Mouse (Mus musculus): ENCODE data around the gene Tceanc. TPM values are rescaled to one million over a fixed set of nuclear protein-coding genes. Genes with fewer than 3 reads are reported as not detected.

Gene Tceanc
- polyA plus RNA-seq, 1 experiment from 2014 or later, result 6.3 TPM

GRCm38 (mm10) chrX:166509761-166510738, 8.3 kb downstream of the Tceanc start:
- 14% methylated on average over 64 of the region's 65 CpGs for WGBS
- Histone ChIP-seq H3K9ac (ENCODE audit: low read length) (peak overlapping the region; percentile 80), H3K27ac (ENCODE audit: low read length) (peak overlapping the region; percentile 96), H3K27me3 (ENCODE audit: control insufficient read depth, insufficient read depth, low read length) (no peaks in the 10 kb centered on the region), H3K36me3 (ENCODE audit: control insufficient read depth, insufficient read depth) (no peaks in the 10 kb centered on the region), H3K4me1 (ENCODE audit: control insufficient read depth, insufficient read depth, low read length) (no peaks in the 10 kb centered on the region), H3K4me2 (ENCODE audit: low read depth, low read length) (peak overlapping the region; percentile 60), H3K9me3 (replicated peaks; ENCODE audit: control insufficient read depth, low read length) (no peaks in the 10 kb centered on the region), H3K4me3 (ENCODE audit: low read length) (peak overlapping the region; percentile 58)
- ATAC-seq (replicated peaks; ENCODE audit: extremely low read depth, insufficient read depth, low FRiP score), result peak; percentile 97

- WGBS, result 31% methylated on average over 2 of the region's 2 CpGs
- no peak overlapping the region for H3K27ac ChIP-seq (ENCODE audit: low read length)
- no peaks in the 10 kb centered on the region for H3K36me3 ChIP-seq (ENCODE audit: control insufficient read depth, insufficient read depth)
- no peaks in the 10 kb centered on the region for H3K4me1 ChIP-seq (ENCODE audit: control insufficient read depth, insufficient read depth, low read length)
- ATAC-seq (replicated peaks; ENCODE audit: extremely low read depth, insufficient read depth, low FRiP score), result peak; percentile 18; the same call in 1 of the 2 replicates
- no peak overlapping the region for H3K9ac ChIP-seq (ENCODE audit: low read length)
- H3K9me3 ChIP-seq (replicated peaks; ENCODE audit: control insufficient read depth, low read length), result no peaks in the 10 kb centered on the region
- H3K27me3 ChIP-seq (ENCODE audit: control insufficient read depth, insufficient read depth, low read length), result no peaks in the 10 kb centered on the region; the same call in 1 of the 2 replicates
- H3K4me2 ChIP-seq (ENCODE audit: low read depth, low read length), result no peak overlapping the region
- H3K4me3 ChIP-seq (ENCODE audit: low read length), result no peak overlapping the region
Observed at GRCm38 (mm10) chrX:166504421-166504820, 13.9 kb downstream of the Tceanc start.

DNA sequence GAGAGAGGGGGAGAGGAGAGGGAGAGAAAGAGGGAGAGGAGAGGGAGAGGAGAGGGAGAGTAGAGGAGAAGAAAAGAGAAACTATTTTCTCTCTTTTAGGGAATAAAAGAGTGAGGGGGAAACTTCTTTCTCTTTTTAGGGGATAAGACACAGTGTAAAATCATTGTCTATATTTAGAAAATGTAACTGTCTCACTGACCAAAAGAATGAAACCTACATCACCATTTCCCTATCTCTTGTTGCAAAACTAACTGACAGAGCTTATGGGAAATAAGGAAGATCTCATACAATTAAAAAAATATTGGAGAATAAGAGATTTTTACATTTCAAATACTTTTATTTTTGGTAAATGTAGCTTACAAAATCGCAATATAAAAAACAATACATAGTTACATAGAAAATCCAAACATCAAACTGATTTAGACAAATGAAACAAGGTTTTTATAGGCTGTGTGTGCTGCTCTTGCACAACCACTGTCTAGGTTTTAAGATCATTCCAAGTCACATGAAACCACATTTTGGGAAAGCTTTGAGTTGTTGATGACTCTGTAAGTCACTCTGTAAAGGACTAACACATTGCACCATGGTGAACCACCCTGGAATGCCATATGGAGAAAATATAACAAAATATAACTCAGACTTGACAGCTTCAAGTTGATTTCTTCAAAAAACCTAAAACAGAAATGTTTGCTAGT, 18.7 kb downstream of the Tceanc start:
- H3K4me1 ChIP-seq (ENCODE audit: control insufficient read depth, insufficient read depth, low read length), result no peaks in the 10 kb centered on the region
- H3K36me3 ChIP-seq (ENCODE audit: control insufficient read depth, insufficient read depth), result no peaks in the 10 kb centered on the region
- H3K4me3 ChIP-seq (ENCODE audit: low read length), result no peak overlapping the region
- ATAC-seq (replicated peaks; ENCODE audit: extremely low read depth, insufficient read depth, low FRiP score), result no peak
- H3K4me2 ChIP-seq (ENCODE audit: low read depth, low read length), result no peak overlapping the region
- no peaks in the 10 kb centered on the region; the same call in 1 of the 2 replicates for H3K27me3 ChIP-seq (ENCODE audit: control insufficient read depth, insufficient read depth, low read length)
- H3K27ac ChIP-seq (ENCODE audit: low read length), result no peak overlapping the region
- H3K9ac ChIP-seq (ENCODE audit: low read length), result no peak overlapping the region
- 75% methylated on average over 1 of the region's 1 CpGs for WGBS
- H3K9me3 ChIP-seq (replicated peaks; ENCODE audit: control insufficient read depth, low read length), result no peaks in the 10 kb centered on the region

DNA sequence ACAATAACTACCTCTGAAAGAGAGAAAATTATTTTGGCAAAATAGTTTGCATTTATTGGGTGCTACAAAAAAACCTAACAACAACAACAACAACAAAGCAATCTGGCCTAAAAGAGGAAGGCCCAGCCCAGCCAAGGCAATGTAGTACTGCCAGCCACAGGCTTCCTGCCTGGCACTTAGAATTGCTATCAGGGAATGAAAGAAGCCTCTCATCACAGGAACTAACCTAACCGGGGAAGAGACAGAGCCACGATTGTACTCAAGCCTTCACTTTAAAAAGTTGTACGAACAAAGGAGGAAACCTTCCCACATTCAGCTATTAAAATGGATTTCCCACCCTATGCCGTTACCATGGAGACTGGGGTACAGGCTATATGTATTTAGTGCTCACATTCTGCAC, 20.6 kb downstream of the Tceanc start:
- Histone ChIP-seq H3K9ac (ENCODE audit: low read length) (no peak overlapping the region), H3K27me3 (ENCODE audit: control insufficient read depth, insufficient read depth, low read length) (no peaks in the 10 kb centered on the region; the same call in 1 of the 2 replicates), H3K36me3 (ENCODE audit: control insufficient read depth, insufficient read depth) (no peaks in the 10 kb centered on the region), H3K4me1 (ENCODE audit: control insufficient read depth, insufficient read depth, low read length) (no peaks in the 10 kb centered on the region), H3K4me2 (ENCODE audit: low read depth, low read length) (no peak overlapping the region), H3K27ac (ENCODE audit: low read length) (no peak overlapping the region), H3K4me3 (ENCODE audit: low read length) (no peak overlapping the region), H3K9me3 (replicated peaks; ENCODE audit: control insufficient read depth, low read length) (no peaks in the 10 kb centered on the region)
- 61% methylated on average over 4 of the region's 4 CpGs for WGBS
- no peak for ATAC-seq (replicated peaks; ENCODE audit: extremely low read depth, insufficient read depth, low FRiP score)

GRCm38 (mm10) chrX:166495052-166495451, 23.3 kb downstream of the Tceanc start:
- WGBS, result 89% methylated on average over 2 of the region's 2 CpGs
- Histone ChIP-seq H3K27ac (ENCODE audit: low read length) (no peak overlapping the region), H3K4me3 (ENCODE audit: low read length) (no peak overlapping the region), H3K9ac (ENCODE audit: low read length) (no peak overlapping the region), H3K4me2 (ENCODE audit: low read depth, low read length) (no peak overlapping the region), H3K36me3 (ENCODE audit: control insufficient read depth, insufficient read depth) (no peaks in the 10 kb centered on the region), H3K9me3 (replicated peaks; ENCODE audit: control insufficient read depth, low read length) (no peaks in the 10 kb centered on the region), H3K4me1 (ENCODE audit: control insufficient read depth, insufficient read depth, low read length) (no peaks in the 10 kb centered on the region), H3K27me3 (ENCODE audit: control insufficient read depth, insufficient read depth, low read length) (no peaks in the 10 kb centered on the region)
- no peak for ATAC-seq (replicated peaks; ENCODE audit: extremely low read depth, insufficient read depth, low FRiP score)

- H3K4me2 ChIP-seq (ENCODE audit: low read depth, low read length), result peak within 1 kb of the TSS; percentile 73
- H3K4me1 ChIP-seq (ENCODE audit: control insufficient read depth, insufficient read depth, low read length), result no peaks in the 10 kb centered on the region
- 15% methylated on average over 41 of the region's 41 CpGs for WGBS
- peak; percentile 98 for ATAC-seq (replicated peaks; ENCODE audit: extremely low read depth, insufficient read depth, low FRiP score)
- H3K36me3 ChIP-seq (ENCODE audit: control insufficient read depth, insufficient read depth), result 0 out of 2 replicates have a peak, but pooled peaks cover 3% of the 10 kb centered on the region
- no peaks in the 10 kb centered on the region for H3K27me3 ChIP-seq (ENCODE audit: control insufficient read depth, insufficient read depth, low read length)
- H3K27ac ChIP-seq (ENCODE audit: low read length), result peak within 1 kb of the TSS; percentile 69
- peak within 1 kb of the TSS; percentile 63 for H3K4me3 ChIP-seq (ENCODE audit: low read length)
- H3K9me3 ChIP-seq (replicated peaks; ENCODE audit: control insufficient read depth, low read length), result no peaks in the 10 kb centered on the region
- peak within 1 kb of the TSS; percentile 73 for H3K9ac ChIP-seq (ENCODE audit: low read length)
Observed at GRCm38 (mm10) chrX:166479365-166479983, 38.9 kb downstream of the Tceanc start, which contains the start of gene Rab9. Gene Rab9, minus strand, starts transcription at chrX:166479867.

DNA sequence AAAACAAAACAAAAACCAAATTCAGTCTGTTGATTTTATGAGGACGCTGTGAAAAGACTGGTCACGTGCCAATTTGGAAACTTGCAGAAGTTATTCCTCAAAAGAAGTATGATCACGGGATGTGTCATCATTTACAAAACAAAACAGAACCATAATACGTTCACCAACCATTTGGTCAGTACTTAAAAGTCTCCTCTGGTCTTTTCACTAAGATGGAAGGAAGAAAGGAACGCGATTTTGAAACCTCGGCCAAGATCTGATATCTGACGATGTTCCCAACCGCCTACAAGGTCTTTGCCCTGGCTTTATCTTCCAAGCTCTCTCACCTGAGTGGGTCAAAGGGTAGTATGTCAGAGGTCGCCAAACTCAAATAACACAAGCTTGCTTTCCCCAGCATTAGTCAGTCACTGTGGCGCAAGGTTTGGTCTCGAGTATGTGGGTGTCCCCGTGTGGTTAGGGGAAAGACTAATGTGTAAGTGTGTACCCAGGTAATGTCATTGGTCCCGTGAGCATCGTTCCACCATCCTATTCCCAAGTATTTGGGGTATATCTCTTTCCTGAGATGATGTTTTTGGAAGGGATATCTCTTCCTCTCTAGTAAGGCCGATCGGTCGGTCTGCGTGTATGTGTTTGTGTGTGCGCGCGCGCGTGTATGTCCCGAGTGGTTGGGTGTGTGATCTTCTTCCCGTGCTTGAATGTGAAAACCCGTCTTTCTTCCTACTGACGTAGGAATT, 39.6 kb downstream of the Tceanc start:
- Histone ChIP-seq H3K4me1 (ENCODE audit: control insufficient read depth, insufficient read depth, low read length) (no peaks in the 10 kb centered on the region), H3K27ac (ENCODE audit: low read length) (peak overlapping the region; percentile 69)
- ATAC-seq (replicated peaks; ENCODE audit: extremely low read depth, insufficient read depth, low FRiP score), result peak; percentile 5; the same call in 1 of the 2 replicates

DNA sequence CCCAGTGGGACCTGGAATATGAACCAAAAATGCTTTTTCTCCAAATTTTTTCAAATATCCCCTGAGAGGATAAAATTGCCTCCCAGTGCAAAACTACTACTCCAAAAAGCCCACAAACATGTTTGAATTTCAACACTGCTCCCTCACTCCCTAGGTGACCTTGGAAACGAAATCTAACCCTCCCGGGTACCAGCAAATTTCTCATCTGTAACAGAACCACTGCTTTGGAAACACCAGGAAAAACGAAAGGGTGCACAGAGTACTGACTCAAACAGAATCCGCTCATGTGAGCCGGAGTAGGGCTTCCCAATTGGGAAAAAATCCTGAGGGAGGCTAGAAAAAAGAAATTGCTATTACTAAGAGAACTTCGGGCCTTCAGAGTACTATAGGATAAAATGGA, 41.0 kb downstream of the Tceanc start:
- WGBS, result 60% methylated on average over 6 of the region's 6 CpGs
- H3K9me3 ChIP-seq (replicated peaks; ENCODE audit: control insufficient read depth, low read length), result no peaks in the 10 kb centered on the region
- no peak overlapping the region for H3K27ac ChIP-seq (ENCODE audit: low read length)
- no peak overlapping the region for H3K9ac ChIP-seq (ENCODE audit: low read length)
- ATAC-seq (replicated peaks; ENCODE audit: extremely low read depth, insufficient read depth, low FRiP score), result no peak
- H3K27me3 ChIP-seq (ENCODE audit: control insufficient read depth, insufficient read depth, low read length), result no peaks in the 10 kb centered on the region
- peak overlapping the region; percentile 10; the same call in 1 of the 2 replicates for H3K4me2 ChIP-seq (ENCODE audit: low read depth, low read length)
- no peak overlapping the region for H3K4me3 ChIP-seq (ENCODE audit: low read length)
- H3K4me1 ChIP-seq (ENCODE audit: control insufficient read depth, insufficient read depth, low read length), result no peaks in the 10 kb centered on the region
- H3K36me3 ChIP-seq (ENCODE audit: control insufficient read depth, insufficient read depth), result 0 out of 2 replicates have a peak, but pooled peaks cover 3% of the 10 kb centered on the region

More for the DNA sequence above, 39.6 kb downstream of the Tceanc start:
- peak overlapping the region; percentile 73 for H3K9ac ChIP-seq (ENCODE audit: low read length)
- peak overlapping the region; percentile 63 for H3K4me3 ChIP-seq (ENCODE audit: low read length)
- peak overlapping the region; percentile 73 for H3K4me2 ChIP-seq (ENCODE audit: low read depth, low read length)
- 24% methylated on average over 28 of the region's 28 CpGs for WGBS
- no peaks in the 10 kb centered on the region for H3K9me3 ChIP-seq (replicated peaks; ENCODE audit: control insufficient read depth, low read length)
- H3K36me3 ChIP-seq (ENCODE audit: control insufficient read depth, insufficient read depth), result 0 out of 2 replicates have a peak, but pooled peaks cover 3% of the 10 kb centered on the region
- H3K27me3 ChIP-seq (ENCODE audit: control insufficient read depth, insufficient read depth, low read length), result no peaks in the 10 kb centered on the region

All from heart, embryonic 16.5 days (tissue).